Mouse (Mus musculus): ENCODE measurements around the gene Pcsk1n.
A peak's percentile ranks its signal among the peaks of the same experiment; 100 is the strongest.

- TF ChIP-seq POLR2A (IDR thresholded peaks at IDR 0.05; ENCODE audit: extremely low read depth, insufficient read depth, low read length): peak; percentile 42; the same call in 1 of the 2 replicates
- TF ChIP-seq CTCF (IDR thresholded peaks at IDR 0.05; ENCODE audit: extremely low read depth, insufficient read depth, low read length): no peak
These were observed 41.6 kb upstream of the Pcsk1n start, which contains the start of gene Pim2 for GRCm38 (mm10) chrX:7878007-7878419.

All from cortical plate, adult 2 months (tissue).